Mouse (Mus musculus) forebrain, postnatal 0 days (tissue): ENCODE measurements at regions not wholly inside any gene's neighbourhood (a gene's known extent, or its start where the extent isn't known, plus 50 kb on each side); places are given as distances from the start of the nearest gene placed in this dataset.

ENCODE experiments used
- ATAC-seq: fragments of 200-750 bp; cut with Nextera tagmentation; 2 replicates; pipeline ENCODE4 v1.8.0; 2017; ENCODE audit warnings: mild to moderate bottlenecking, moderate library complexity
- DNase-seq: peaks from one replicate; pipeline ENCODE4 v3.0.0-alpha.2; 2015
- H3K27ac ChIP-seq: fragments of 300-500 bp; sonication (generic); 2 replicates; pipeline ENCODE4 v1.5.1; 2014; ENCODE audit warnings: low read depth, mild to moderate bottlenecking, antibody characterized with exemption, low read length, moderate library complexity, mixed read lengths
- H3K27me3 ChIP-seq: fragments of 300-500 bp; sonication (generic); 2 replicates; pipeline ENCODE4 v1.6.1; 2014; ENCODE audit warnings: mild to moderate bottlenecking, low read length, mixed read lengths; ENCODE audit not compliant: insufficient read depth
- H3K36me3 ChIP-seq: fragments of 300-500 bp; sonication (generic); 2 replicates; pipeline ENCODE4 v1.6.1; 2014; ENCODE audit warnings: mild to moderate bottlenecking, moderate library complexity; ENCODE audit not compliant: insufficient read depth
- H3K4me1 ChIP-seq: fragments of 300-500 bp; sonication (generic); 2 replicates; pipeline ENCODE4 v1.6.1; 2014; ENCODE audit warnings: antibody characterized with exemption; ENCODE audit not compliant: insufficient read depth
- H3K4me2 ChIP-seq: fragments of 300-500 bp; sonication (generic); 2 replicates; pipeline ENCODE4 v1.6.1; 2014; ENCODE audit warnings: low read depth, mild to moderate bottlenecking, moderate library complexity
- H3K4me3 ChIP-seq: fragments of 300-500 bp; sonication (generic); 2 replicates; pipeline ENCODE4 v1.5.1; 2014; ENCODE audit warnings: low read depth, low read length, mixed read lengths
- H3K9ac ChIP-seq: fragments of 300-500 bp; sonication (generic); 2 replicates; pipeline ENCODE4 v1.6.1; 2014; ENCODE audit warnings: mild to moderate bottlenecking
- H3K9me3 ChIP-seq: fragments of 300-500 bp; sonication (generic); 2 replicates; pipeline ENCODE4 v1.6.1; 2016; ENCODE audit warnings: low read length
- CTCF ChIP-seq: sonication (generic); IDR thresholded peaks from 2 replicates; pipeline ENCODE4 v1.5.1; 2016; ENCODE audit warnings: antibody characterized with exemption, control low read depth, low read depth
- whole genome bisulfite sequencing: fragments of 180-500 bp; shearing (Covaris S2); extraction: QIAGEN DNeasy Blood & Tissue Kit; methylation state at CpG from one replicate; pipeline ENCODE4 v1.1.7; 2014; 5-methylcytosine and 5-hydroxymethylcytosine counted together

DNA sequence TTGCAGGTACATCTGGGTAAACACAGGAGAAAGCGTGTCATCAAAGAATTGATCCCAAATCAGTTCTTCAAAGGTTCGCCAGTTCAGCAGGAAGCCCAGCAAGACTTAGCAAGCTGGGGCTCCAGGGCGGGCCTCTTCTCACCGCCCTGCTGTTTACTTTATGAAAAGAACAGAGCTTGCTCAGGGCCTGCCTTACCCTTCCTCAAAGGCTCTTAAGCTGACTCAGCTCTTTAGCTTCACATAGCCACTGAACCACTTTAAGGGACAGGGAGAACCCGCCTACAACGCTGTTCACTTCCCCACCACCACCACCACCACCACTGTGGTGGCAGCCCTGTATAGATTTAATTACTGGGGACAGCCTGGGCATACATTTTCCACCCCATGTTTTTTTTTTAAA is 148.5 kb downstream of the Clic5 start:
- Histone ChIP-seq H3K27me3 (no peaks in the 10 kb centered on the region), H3K27ac (no peak overlapping the region), H3K4me1 (no peaks in the 10 kb centered on the region), H3K9ac (no peak overlapping the region), H3K4me3 (no peak overlapping the region), H3K36me3 (no peaks in the 10 kb centered on the region), H3K4me2 (no peak overlapping the region), H3K9me3 (no peaks in the 10 kb centered on the region)
- DNase-seq (no peak), ATAC-seq (no peak)
- TF ChIP-seq CTCF = no peak
- WGBS = 39% methylated on average over 6 of the region's 6 CpGs

DNA sequence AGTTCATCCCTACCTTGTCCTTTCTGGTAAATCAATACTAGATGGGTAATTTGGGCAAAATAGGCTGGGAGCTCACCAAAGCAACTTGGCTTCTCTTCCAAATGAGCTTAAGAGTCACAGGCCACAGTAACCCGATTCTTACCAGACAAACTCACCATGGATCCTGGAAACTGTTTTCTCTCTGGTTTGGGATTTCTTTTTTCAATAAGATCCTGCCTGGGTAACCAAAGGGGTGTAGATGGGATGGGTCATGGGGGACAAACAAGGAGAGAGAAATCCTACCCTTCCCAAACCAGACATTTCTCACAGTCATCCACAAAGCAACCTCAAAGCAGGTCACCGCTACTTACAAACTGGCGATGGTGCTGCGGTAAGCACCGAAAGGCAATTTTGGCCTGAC is 148.9 kb downstream of the Clic5 start:
- ATAC-seq = no peak
- Histone ChIP-seq H3K9me3 (no peaks in the 10 kb centered on the region), H3K36me3 (no peaks in the 10 kb centered on the region), H3K4me1 (no peaks in the 10 kb centered on the region), H3K27ac (no peak overlapping the region), H3K9ac (no peak overlapping the region), H3K4me3 (no peak overlapping the region), H3K4me2 (no peak overlapping the region), H3K27me3 (no peaks in the 10 kb centered on the region)
- TF ChIP-seq CTCF = no peak
- DNase-seq = no peak
- 88% methylated on average over 5 of the region's 5 CpGs for WGBS

DNA sequence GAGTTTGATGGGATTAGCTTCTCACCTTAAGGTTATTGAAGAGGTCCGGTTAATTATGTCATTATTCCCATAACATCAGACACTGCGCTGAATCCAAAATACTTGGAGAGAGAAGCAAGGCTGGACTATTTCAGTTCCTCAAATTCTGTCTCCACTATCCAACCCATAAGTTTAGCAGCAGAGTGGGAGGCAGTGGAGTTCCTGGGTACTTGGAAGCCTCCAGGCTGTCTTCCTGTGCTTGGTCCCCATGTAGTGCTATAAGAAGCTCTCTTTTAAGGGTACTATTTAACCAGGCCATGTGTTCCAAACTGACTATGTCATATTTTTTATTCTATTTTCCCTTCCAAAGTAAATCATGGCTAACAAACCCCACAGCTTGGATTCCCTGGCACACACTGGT is 156.2 kb downstream of the Clic5 start:
- H3K36me3 ChIP-seq = no peaks in the 10 kb centered on the region
- no peak for DNase-seq
- no peaks in the 10 kb centered on the region for H3K9me3 ChIP-seq
- no peaks in the 10 kb centered on the region for H3K4me1 ChIP-seq
- no peak overlapping the region for H3K4me2 ChIP-seq
- H3K27ac ChIP-seq = no peak overlapping the region
- TF ChIP-seq CTCF = no peak
- no peaks in the 10 kb centered on the region for H3K27me3 ChIP-seq
- no peak for ATAC-seq
- no peak overlapping the region for H3K4me3 ChIP-seq
- 91% methylated on average over 2 of the region's 2 CpGs for WGBS
- no peak overlapping the region for H3K9ac ChIP-seq

DNA sequence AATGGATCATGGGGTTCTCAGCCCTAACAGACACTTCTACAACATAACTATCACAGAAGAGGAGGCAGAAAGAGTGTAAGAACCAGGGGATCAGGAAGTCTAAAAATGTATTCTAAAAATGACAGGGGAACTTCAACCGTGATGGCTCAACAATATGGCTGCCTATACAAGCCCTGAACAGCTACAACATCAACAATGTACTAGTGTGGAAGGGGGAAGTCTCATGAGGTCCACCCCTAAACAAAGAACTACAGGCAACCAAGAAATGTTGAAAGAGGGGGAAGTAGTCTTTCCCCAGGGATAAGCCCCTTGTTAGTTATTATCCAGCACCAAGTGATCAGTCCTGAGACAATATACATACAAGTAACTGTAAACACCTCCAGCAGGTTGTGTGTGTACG is 157.0 kb downstream of the Clic5 start:
- DNase-seq = no peak
- Histone ChIP-seq H3K4me1 (no peaks in the 10 kb centered on the region), H3K36me3 (no peaks in the 10 kb centered on the region), H3K4me2 (no peak overlapping the region), H3K9ac (no peak overlapping the region), H3K27ac (no peak overlapping the region), H3K27me3 (no peaks in the 10 kb centered on the region), H3K9me3 (no peaks in the 10 kb centered on the region), H3K4me3 (no peak overlapping the region)
- TF ChIP-seq CTCF = no peak
- no peak for ATAC-seq
- WGBS = 86% methylated on average over 2 of the region's 2 CpGs

DNA sequence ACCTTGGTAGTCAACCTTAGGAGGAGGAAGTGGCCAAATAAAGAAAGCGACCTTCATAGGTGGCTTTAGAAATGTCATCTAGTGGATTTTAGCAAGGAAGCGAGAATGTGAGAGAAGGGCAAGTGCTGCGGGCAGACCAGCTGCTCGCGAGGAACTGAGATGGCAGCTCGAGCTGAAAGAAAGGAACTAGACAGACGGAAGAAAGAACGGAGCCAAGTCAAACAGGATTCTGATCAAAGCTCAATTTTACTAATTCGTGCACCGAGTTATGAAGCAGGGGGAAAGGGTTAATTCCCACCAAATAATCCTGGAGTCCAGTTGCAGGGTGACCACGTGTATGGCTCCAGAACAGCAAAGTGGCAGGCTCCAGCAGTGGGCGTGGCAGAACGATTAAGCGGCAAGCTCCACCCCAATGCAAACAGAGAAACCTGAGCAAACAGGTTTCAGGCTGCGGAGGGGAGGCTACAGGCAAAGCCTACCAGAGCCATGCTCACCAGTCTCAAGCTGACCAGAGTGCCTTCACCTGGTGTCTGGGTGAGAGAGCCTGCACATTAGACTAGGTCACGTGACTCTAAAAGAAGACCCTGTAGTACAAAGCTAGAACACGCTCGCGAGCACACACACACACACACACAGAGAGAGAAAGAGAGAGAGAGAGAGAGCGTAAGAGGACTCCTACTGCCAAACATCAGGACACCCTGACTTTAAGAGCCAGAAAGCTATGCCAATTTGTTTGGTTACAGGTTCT is 162.0 kb downstream of the Clic5 start:
- 48% methylated on average over 20 of the region's 20 CpGs for WGBS
- no peaks in the 10 kb centered on the region for H3K9me3 ChIP-seq
- H3K9ac ChIP-seq = 0 out of 2 replicates have a peak overlapping the region, but pooled peaks have one; percentile 14
- no peak for TF ChIP-seq CTCF
- no peaks in the 10 kb centered on the region for H3K27me3 ChIP-seq
- peak overlapping the region; percentile 28 for H3K4me2 ChIP-seq
- no peak overlapping the region for H3K27ac ChIP-seq
- peak; percentile 59 for ATAC-seq
- no peak overlapping the region for H3K4me3 ChIP-seq
- peak; percentile 46 for DNase-seq
- H3K4me1 ChIP-seq = no peaks in the 10 kb centered on the region
- no peaks in the 10 kb centered on the region for H3K36me3 ChIP-seq

DNA sequence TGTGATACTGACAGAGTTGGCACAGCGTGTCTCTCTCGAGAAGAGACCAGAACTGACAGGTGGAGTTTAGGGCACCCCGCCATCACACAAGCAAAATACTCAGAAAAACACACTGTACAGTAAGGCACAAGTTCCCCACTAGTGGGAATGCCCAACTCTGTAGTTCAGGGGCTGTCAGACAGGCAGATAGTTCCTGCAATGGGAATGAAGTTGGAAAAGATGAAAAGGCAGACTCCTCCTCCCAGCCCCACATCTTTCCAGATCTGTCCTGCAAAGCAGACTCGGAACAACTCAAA is 162.5 kb downstream of the Clic5 start:
- Histone ChIP-seq H3K9ac (no peak overlapping the region), H3K9me3 (no peaks in the 10 kb centered on the region), H3K36me3 (no peaks in the 10 kb centered on the region), H3K27ac (no peak overlapping the region), H3K4me3 (no peak overlapping the region), H3K27me3 (no peaks in the 10 kb centered on the region), H3K4me1 (no peaks in the 10 kb centered on the region), H3K4me2 (no peak overlapping the region)
- ATAC-seq (peak; percentile 63), DNase-seq (no peak)
- no peak for TF ChIP-seq CTCF
- 71% methylated on average over 4 of the region's 4 CpGs for WGBS

DNA sequence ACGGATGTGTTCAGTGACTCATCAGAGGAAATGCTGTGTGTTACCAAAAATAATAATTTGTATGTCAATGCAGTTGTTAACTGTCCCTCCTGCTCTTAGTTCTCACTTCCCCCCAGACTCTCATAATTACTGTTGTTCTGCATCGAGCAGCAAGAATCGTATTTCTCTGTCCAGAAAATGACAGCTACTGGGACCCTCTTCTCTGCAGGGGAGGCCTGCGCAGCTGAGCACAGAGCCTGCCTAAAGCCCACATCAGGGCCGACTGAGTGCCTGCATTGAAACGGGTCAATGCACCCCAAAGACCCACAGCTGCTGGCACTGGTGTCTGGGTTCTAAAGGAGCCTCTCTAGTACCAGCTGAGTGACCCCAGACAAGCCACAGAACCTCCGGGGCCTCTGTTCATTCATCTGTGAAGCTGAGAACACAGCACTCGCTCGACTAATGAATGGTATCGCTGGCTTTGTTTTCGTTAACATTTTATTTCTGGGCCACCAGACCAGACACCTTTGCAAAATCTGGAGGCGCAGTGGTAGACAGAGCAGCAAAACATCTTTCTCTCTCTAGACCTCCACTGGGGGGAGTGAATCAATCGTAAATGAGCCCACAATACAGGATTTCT is 163.2 kb downstream of the Clic5 start:
- H3K9ac ChIP-seq = no peak overlapping the region
- ATAC-seq (peak; percentile 26), DNase-seq (peak; percentile 23)
- H3K9me3 ChIP-seq = no peaks in the 10 kb centered on the region
- no peaks in the 10 kb centered on the region for H3K36me3 ChIP-seq
- H3K4me3 ChIP-seq = no peak overlapping the region
- WGBS = 12% methylated on average over 13 of the region's 13 CpGs
- H3K4me2 ChIP-seq = no peak overlapping the region
- TF ChIP-seq CTCF = peak; percentile 33; the same call in 1 of the 2 replicates
- H3K4me1 ChIP-seq = no peaks in the 10 kb centered on the region
- H3K27me3 ChIP-seq = no peaks in the 10 kb centered on the region
- H3K27ac ChIP-seq = no peak overlapping the region
